Mouse (Mus musculus): ENCODE data around the gene Bicd2. TPM values are rescaled to one million over a fixed set of nuclear protein-coding genes. Genes with fewer than 3 reads are reported as not detected.

The Bicd2 gene
- 25.3 and 30.5 TPM in 2 replicates for polyA plus RNA-seq (2015; fragmentation: Nextera tagmentation; extraction: Ambion mirVana)

DNA sequence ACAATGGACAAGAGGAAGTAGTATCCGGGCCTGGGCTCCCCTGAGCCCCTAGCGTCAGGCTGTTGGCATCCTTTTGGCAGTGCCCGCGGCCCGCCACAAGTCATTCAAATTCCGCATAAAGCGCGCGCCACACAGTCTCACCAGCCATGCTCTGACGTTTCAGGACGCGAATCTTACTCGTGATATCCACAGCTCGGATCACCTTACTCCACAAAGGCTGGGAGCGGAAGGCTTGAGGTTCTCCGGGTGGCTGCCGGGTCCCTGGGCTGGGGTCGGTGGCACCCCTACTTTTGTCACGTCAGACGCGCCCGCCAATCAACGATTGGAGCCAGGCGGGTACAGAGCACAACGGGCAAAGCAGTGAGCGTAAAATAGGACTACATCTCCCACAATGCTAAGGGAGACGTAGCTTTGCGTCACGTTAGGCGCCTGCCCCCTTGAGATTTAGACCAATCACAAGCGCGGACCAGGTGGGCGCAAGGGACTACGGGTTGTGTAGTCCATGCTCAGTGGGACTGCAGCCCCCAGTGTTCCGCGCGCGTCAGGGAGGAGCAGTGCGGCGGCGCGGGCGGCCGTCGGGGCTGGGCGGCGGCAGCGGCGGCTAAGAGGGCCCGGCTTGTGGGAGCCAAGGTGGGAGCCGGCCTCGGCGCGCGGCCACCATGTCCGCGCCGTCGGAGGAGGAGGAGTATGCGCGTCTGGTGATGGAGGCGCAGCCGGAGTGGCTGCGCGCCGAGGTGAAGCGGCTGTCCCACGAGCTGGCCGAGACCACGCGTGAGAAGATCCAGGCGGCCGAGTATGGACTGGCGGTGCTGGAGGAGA is at the start of gene Bicd2:
Bicd2 (plus strand) TSS at position 574 of the 819 bp plus-strand sequence.
- Histone ChIP-seq H3K4me2 (ENCODE audit: low read length) (peak within 1 kb of the TSS; percentile 96), H3K4me3 (ENCODE audit: low read length) (peak within 1 kb of the TSS; percentile 88), H3K27ac (ENCODE audit: low read depth, low read length) (peak within 1 kb of the TSS; percentile 83), H3K36me3 (ENCODE audit: control insufficient read depth, insufficient read depth, low read length) (no peaks in the 10 kb centered on the region), H3K9me3 (ENCODE audit: control insufficient read depth, low read length) (no peaks in the 10 kb centered on the region), H3K4me1 (ENCODE audit: control insufficient read depth, insufficient read depth, low read depth, low read length) (peaks cover 41% of the 10 kb centered on the region), H3K9ac (ENCODE audit: low read depth, low read length) (peak within 1 kb of the TSS; percentile 92), H3K27me3 (replicated peaks; ENCODE audit: control insufficient read depth, insufficient read depth, low read length) (no peaks in the 10 kb centered on the region)
- WGBS: under 1% methylated on average over 74 of the region's 74 CpGs
- peak; percentile 99 for ATAC-seq

DNA sequence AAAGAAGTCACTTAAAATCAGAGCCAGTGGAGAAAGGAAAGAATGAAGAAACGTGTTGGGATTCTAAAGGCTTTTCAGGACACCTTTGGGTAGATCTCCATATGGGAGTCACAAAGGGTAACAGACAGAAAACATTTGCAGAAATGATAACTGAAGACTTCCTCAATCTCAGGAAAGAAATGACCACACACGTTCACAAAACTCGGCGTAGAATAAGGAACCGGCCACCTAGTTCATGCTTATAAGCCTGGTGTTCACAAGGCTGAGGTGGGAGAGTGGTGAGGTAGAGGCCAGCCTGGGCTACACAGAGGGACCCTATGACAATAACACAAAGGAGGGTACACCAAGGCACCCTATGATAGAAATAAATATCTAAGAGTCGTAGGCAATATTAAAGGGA is 49.4 kb upstream of the Bicd2 start:
- ATAC-seq: no peak

DNA sequence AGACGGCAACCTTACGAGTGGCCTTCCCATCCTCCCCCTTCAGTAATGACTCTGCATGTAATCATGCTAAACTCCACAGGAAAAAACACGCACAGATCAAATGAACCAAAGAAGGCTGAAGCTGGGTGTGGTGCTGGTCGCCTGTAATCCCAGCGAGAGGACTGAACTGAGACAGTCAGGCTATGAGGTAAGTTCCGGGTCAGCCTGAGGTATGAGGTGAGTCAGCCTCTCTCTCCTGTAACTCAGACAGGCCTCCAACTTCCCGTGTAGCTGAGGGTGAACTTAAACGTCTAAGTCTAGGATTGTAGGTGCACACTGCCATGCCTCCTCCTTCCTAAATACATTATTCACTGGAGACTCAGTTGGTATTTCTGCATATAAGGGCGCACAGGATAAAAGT is 47.3 kb upstream of the Bicd2 start:
- ATAC-seq: no peak
- WGBS: 90% methylated on average over 9 of the region's 9 CpGs
- Histone ChIP-seq H3K4me1 (ENCODE audit: control insufficient read depth, insufficient read depth, low read depth, low read length) (no peaks in the 10 kb centered on the region), H3K9me3 (ENCODE audit: control insufficient read depth, low read length) (no peaks in the 10 kb centered on the region), H3K4me2 (ENCODE audit: low read length) (no peak overlapping the region), H3K4me3 (ENCODE audit: low read length) (no peak overlapping the region), H3K27ac (ENCODE audit: low read depth, low read length) (no peak overlapping the region), H3K36me3 (ENCODE audit: control insufficient read depth, insufficient read depth, low read length) (no peaks in the 10 kb centered on the region), H3K27me3 (replicated peaks; ENCODE audit: control insufficient read depth, insufficient read depth, low read length) (no peaks in the 10 kb centered on the region), H3K9ac (ENCODE audit: low read depth, low read length) (no peak overlapping the region)

More for the DNA sequence above, 49.4 kb upstream of the Bicd2 start:
- H3K4me3 ChIP-seq (ENCODE audit: low read length): no peak overlapping the region
- peaks cover 3% of the 10 kb centered on the region for H3K36me3 ChIP-seq (ENCODE audit: control insufficient read depth, insufficient read depth, low read length)
- H3K27ac ChIP-seq (ENCODE audit: low read depth, low read length): no peak overlapping the region
- WGBS: 93% methylated on average over 6 of the region's 6 CpGs
- H3K4me2 ChIP-seq (ENCODE audit: low read length): no peak overlapping the region
- H3K27me3 ChIP-seq (replicated peaks; ENCODE audit: control insufficient read depth, insufficient read depth, low read length): no peaks in the 10 kb centered on the region
- no peaks in the 10 kb centered on the region for H3K9me3 ChIP-seq (ENCODE audit: control insufficient read depth, low read length)
- no peaks in the 10 kb centered on the region for H3K4me1 ChIP-seq (ENCODE audit: control insufficient read depth, insufficient read depth, low read depth, low read length)
- no peak overlapping the region for H3K9ac ChIP-seq (ENCODE audit: low read depth, low read length)

DNA sequence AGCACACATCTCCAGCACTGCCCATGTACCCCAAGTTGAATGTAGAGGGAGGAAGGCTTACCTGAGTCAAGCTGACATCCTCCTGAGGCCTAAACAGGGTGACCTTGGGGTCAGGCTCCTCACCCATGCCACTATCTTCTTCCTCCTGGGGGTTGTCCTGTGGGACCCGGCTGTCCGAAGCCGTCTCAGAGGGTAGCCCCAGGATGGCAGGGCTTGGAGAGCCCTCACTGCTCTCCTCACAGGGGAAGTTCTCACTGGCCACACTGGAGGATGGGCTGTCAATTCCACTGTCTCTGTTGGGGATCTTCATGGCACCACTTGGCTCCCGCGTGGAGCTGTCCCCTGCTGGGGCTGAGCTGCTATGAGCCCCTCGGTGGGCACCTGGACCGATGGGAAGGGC is 45.1 kb upstream of the Bicd2 start:
- Histone ChIP-seq H3K36me3 (ENCODE audit: control insufficient read depth, insufficient read depth, low read length) (no peaks in the 10 kb centered on the region), H3K9me3 (ENCODE audit: control insufficient read depth, low read length) (no peaks in the 10 kb centered on the region), H3K4me3 (ENCODE audit: low read length) (no peak overlapping the region), H3K4me1 (ENCODE audit: control insufficient read depth, insufficient read depth, low read depth, low read length) (no peaks in the 10 kb centered on the region), H3K4me2 (ENCODE audit: low read length) (no peak overlapping the region), H3K27ac (ENCODE audit: low read depth, low read length) (no peak overlapping the region), H3K27me3 (replicated peaks; ENCODE audit: control insufficient read depth, insufficient read depth, low read length) (no peaks in the 10 kb centered on the region), H3K9ac (ENCODE audit: low read depth, low read length) (no peak overlapping the region)
- 84% methylated on average over 7 of the region's 7 CpGs for WGBS
- no peak for ATAC-seq

DNA sequence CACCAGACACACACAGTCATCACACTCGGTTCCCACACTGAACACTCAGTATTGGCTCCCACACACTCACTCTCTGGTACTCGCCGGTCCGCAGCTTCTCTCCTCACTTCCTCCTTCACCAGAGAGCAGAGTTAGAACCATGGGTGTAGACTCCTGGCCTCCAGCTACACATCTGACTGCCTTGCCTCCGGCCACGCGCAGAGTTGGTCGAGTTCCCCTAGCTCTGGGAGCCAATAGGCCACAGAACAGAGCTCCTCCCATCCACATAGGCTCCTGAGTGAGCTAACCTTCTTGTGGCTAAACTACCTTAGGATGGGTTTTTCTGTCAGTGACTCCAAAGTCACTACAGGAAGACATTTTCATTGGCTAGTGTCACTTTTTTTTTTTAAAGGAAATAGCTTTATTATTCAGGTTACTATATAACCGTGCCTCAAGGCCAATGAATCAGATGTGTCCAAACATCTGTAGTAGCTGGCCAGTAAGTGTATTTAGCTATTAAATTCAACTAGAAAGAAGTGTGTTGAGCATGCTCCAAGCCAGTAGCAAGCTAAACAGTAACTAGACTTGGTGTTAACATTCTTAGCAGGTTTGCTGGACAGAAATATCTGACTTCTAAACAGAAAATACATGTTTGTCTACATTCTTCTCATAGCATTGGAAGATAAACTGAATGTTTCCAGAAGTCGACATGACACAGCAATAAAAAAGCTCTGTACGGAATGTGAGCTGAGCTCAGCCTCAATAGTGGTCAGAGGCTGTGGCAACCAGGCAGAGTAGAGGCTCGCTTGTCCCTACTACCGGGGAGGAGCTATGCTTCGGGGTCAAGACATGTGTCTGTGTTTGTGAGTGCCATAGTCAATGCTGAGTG is 42.6 kb upstream of the Bicd2 start:
- H3K36me3 ChIP-seq (ENCODE audit: control insufficient read depth, insufficient read depth, low read length): no peaks in the 10 kb centered on the region
- H3K27me3 ChIP-seq (replicated peaks; ENCODE audit: control insufficient read depth, insufficient read depth, low read length): no peaks in the 10 kb centered on the region
- no peak overlapping the region for H3K27ac ChIP-seq (ENCODE audit: low read depth, low read length)
- ATAC-seq: no peak
- H3K4me3 ChIP-seq (ENCODE audit: low read length): no peak overlapping the region
- H3K9ac ChIP-seq (ENCODE audit: low read depth, low read length): no peak overlapping the region
- no peaks in the 10 kb centered on the region for H3K4me1 ChIP-seq (ENCODE audit: control insufficient read depth, insufficient read depth, low read depth, low read length)
- WGBS: 89% methylated on average over 14 of the region's 14 CpGs
- no peaks in the 10 kb centered on the region for H3K9me3 ChIP-seq (ENCODE audit: control insufficient read depth, low read length)
- no peak overlapping the region for H3K4me2 ChIP-seq (ENCODE audit: low read length)

DNA sequence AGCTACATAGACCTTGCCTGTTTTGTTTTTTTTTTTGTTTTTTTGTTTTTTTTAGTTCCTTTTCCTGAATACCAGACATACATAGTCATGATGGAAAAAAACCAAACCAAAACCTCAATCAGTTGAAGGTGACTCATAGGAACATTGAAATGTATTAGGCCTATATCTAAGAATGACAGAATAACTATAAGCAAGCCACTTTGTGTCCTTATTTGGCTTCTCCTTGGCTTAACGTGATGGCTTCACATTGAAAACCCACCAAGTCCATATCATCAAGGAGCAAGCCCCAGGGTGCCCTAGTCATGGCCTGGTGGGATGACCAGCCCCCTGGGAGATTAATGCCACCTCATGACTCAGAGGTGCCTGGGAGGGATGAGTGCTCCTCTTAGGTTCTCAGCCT is 40.6 kb upstream of the Bicd2 start:
- Histone ChIP-seq H3K36me3 (ENCODE audit: control insufficient read depth, insufficient read depth, low read length) (no peaks in the 10 kb centered on the region), H3K4me2 (ENCODE audit: low read length) (no peak overlapping the region), H3K9ac (ENCODE audit: low read depth, low read length) (no peak overlapping the region), H3K4me1 (ENCODE audit: control insufficient read depth, insufficient read depth, low read depth, low read length) (no peaks in the 10 kb centered on the region), H3K27ac (ENCODE audit: low read depth, low read length) (no peak overlapping the region), H3K27me3 (replicated peaks; ENCODE audit: control insufficient read depth, insufficient read depth, low read length) (no peaks in the 10 kb centered on the region), H3K4me3 (ENCODE audit: low read length) (no peak overlapping the region), H3K9me3 (ENCODE audit: control insufficient read depth, low read length) (no peaks in the 10 kb centered on the region; the same call in 1 of the 2 replicates)
- WGBS: 83% methylated on average over 1 of the region's 1 CpGs
- ATAC-seq: no peak

DNA sequence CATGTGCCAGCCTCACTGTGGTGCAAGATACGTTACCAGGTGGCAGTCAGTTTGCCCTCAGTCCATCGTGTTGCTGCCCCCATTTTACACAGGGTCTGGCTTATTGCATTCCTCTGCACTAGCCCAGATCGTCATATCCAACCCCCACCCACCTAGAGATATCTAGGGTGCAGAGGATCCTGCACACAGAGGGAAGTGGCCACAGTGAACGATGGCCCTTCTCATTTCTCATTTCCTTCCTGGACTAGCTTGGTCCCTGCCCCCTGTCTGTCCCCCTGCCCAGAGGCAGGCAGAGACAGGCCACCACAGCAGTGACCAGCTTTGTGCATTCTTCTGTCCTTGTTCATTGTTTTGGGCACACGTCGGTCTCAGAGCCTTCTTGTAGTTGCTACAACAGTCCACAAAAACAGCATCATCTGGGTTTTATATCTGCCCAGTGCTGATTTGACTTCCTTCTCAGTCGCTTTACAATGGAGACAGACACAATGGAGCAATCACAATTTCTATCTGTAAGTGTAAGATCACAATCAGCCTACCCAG is 34.5 kb upstream of the Bicd2 start:
- WGBS: 74% methylated on average over 7 of the region's 7 CpGs
- no peak overlapping the region for H3K9ac ChIP-seq (ENCODE audit: low read depth, low read length)
- H3K4me3 ChIP-seq (ENCODE audit: low read length): no peak overlapping the region
- no peaks in the 10 kb centered on the region for H3K4me1 ChIP-seq (ENCODE audit: control insufficient read depth, insufficient read depth, low read depth, low read length)
- no peak overlapping the region for H3K27ac ChIP-seq (ENCODE audit: low read depth, low read length)
- H3K36me3 ChIP-seq (ENCODE audit: control insufficient read depth, insufficient read depth, low read length): no peaks in the 10 kb centered on the region
- H3K27me3 ChIP-seq (replicated peaks; ENCODE audit: control insufficient read depth, insufficient read depth, low read length): no peaks in the 10 kb centered on the region
- H3K4me2 ChIP-seq (ENCODE audit: low read length): no peak overlapping the region
- no peak for ATAC-seq
- H3K9me3 ChIP-seq (ENCODE audit: control insufficient read depth, low read length): no peaks in the 10 kb centered on the region; the same call in 1 of the 2 replicates

DNA sequence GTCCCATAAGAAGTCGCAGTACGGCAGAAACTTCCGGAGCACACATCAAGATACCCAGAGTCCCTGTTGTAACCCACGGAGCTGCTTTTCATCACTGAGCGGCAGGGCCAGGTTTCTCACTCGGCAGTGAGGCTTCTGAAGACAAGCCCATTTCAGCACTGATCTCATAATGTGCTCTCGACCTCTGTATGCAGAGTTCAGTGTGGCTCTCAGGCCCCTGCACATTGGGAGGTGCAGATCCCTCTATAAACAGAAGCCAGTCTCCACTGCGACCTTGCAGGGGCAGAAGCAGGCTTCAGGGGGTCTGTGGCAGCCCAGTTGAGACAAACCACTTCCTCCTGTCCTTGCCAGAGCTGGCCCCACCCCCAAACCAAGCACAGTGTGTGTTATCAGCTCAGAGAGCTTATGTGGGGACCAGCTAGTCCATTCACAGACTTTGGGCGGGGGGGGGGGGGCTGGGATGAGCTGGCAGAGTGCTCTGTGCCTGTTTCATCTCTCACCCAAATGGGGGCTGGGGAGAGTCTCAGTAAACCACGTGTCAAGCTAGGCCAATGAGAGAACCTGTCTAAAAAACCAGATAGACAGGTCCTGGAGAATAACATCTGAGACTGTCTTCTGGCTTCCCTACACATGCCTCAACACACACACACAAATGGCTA is 33.9 kb upstream of the Bicd2 start:
- H3K4me2 ChIP-seq (ENCODE audit: low read length): no peak overlapping the region
- 43% methylated on average over 10 of the region's 10 CpGs for WGBS
- no peaks in the 10 kb centered on the region for H3K36me3 ChIP-seq (ENCODE audit: control insufficient read depth, insufficient read depth, low read length)
- no peak overlapping the region for H3K9ac ChIP-seq (ENCODE audit: low read depth, low read length)
- H3K4me3 ChIP-seq (ENCODE audit: low read length): no peak overlapping the region
- no peaks in the 10 kb centered on the region for H3K27me3 ChIP-seq (replicated peaks; ENCODE audit: control insufficient read depth, insufficient read depth, low read length)
- ATAC-seq: peak; percentile 40; the same call in 1 of the 2 replicates
- no peak overlapping the region for H3K27ac ChIP-seq (ENCODE audit: low read depth, low read length)
- H3K4me1 ChIP-seq (ENCODE audit: control insufficient read depth, insufficient read depth, low read depth, low read length): no peaks in the 10 kb centered on the region
- H3K9me3 ChIP-seq (ENCODE audit: control insufficient read depth, low read length): no peaks in the 10 kb centered on the region; the same call in 1 of the 2 replicates

Measured in hindbrain, embryonic 16.5 days (tissue).